Mouse (Mus musculus): Measurements from ENCODE around the gene Pate4. TPM values are rescaled to one million over a fixed set of nuclear protein-coding genes. Genes with fewer than 3 reads are reported as not detected.

The Pate4 gene
- polyA plus RNA-seq, 1 experiment from 2014 or later = not detected

- 3% methylated on average over 2 of the region's 2 CpGs for WGBS
- no peaks in the 10 kb centered on the region for H3K36me3 ChIP-seq (ENCODE audit: control insufficient read depth, insufficient read depth)
- no peaks in the 10 kb centered on the region for H3K9me3 ChIP-seq (ENCODE audit: control insufficient read depth)
- H3K27me3 ChIP-seq (replicated peaks; ENCODE audit: control insufficient read depth, insufficient read depth, low read length) = no peaks in the 10 kb centered on the region
- no peak overlapping the region for H3K4me2 ChIP-seq (replicated peaks; ENCODE audit: low read depth)
- no peak for ATAC-seq
- H3K4me1 ChIP-seq (replicated peaks; ENCODE audit: control insufficient read depth, insufficient read depth, low read length) = no peaks in the 10 kb centered on the region
- H3K27ac ChIP-seq (ENCODE audit: low read depth, low read length) = no peak overlapping the region
- H3K4me3 ChIP-seq (ENCODE audit: low read depth, low read length) = no peak overlapping the region
- TF ChIP-seq CTCF (IDR thresholded peaks at IDR 0.05; ENCODE audit: low read depth) = peak; percentile 73
- H3K9ac ChIP-seq (ENCODE audit: low read depth, low read length) = no peak overlapping the region
These were observed 18.8 kb downstream of the Pate4 start for GRCm38 (mm10) chr9:35592903-35593302.

DNA sequence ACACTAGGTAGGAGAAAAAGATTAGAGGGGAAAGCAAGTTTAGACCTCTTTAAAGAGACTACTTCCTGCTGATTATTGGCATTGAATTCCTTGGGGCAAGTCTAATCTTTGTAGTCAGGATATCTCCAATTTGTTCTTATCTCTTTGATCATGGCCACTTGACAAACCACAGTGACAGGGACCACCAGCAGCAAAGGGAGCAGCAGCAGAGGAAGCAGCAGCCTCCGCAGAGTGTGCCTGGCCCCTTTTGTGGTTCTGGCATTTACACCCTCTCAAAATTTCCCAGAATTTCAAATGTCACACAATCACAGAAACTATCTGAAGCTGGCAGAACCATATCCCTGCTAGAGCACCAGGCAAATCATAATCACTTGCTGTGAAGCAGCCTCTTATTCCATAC lies 24.1 kb downstream of the Pate4 start:
- Histone ChIP-seq H3K27me3 (replicated peaks; ENCODE audit: control insufficient read depth, insufficient read depth, low read length) (no peaks in the 10 kb centered on the region), H3K27ac (ENCODE audit: low read depth, low read length) (no peak overlapping the region), H3K4me1 (replicated peaks; ENCODE audit: control insufficient read depth, insufficient read depth, low read length) (no peaks in the 10 kb centered on the region), H3K9ac (ENCODE audit: low read depth, low read length) (no peak overlapping the region), H3K9me3 (ENCODE audit: control insufficient read depth) (no peaks in the 10 kb centered on the region), H3K4me2 (replicated peaks; ENCODE audit: low read depth) (no peak overlapping the region), H3K4me3 (ENCODE audit: low read depth, low read length) (no peak overlapping the region), H3K36me3 (ENCODE audit: control insufficient read depth, insufficient read depth) (no peaks in the 10 kb centered on the region)
- ATAC-seq = no peak
- TF ChIP-seq CTCF (IDR thresholded peaks at IDR 0.05; ENCODE audit: low read depth) = no peak
- 42% methylated on average over 1 of the region's 1 CpGs for WGBS

DNA sequence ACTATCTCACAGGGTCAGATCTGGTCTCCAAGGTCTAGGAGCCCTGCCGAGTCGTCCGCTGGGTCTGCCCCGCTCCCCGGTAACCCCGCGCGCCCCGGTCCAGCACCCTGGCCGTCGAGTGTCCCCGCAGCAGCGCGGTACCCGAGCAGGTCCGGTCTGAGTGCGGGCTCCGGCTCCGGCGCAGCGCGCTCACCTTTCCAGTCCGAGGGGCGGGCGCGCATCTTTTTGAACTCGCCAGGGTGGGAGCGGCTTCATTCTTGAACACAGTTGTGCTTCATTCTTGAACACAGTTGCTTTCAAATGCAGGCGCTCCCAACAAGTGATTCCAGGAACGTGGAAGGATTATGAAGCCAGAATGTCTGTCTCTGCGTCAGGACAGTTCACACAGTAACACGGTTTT lies 37.3 kb downstream of the Pate4 start:
- 6% methylated on average over 32 of the region's 32 CpGs for WGBS
- H3K9ac ChIP-seq (ENCODE audit: low read depth, low read length) = no peak overlapping the region
- H3K4me2 ChIP-seq (replicated peaks; ENCODE audit: low read depth) = peak overlapping the region; percentile 40; the same call in 1 of the 2 replicates
- no peaks in the 10 kb centered on the region for H3K9me3 ChIP-seq (ENCODE audit: control insufficient read depth)
- ATAC-seq = no peak
- TF ChIP-seq CTCF (IDR thresholded peaks at IDR 0.05; ENCODE audit: low read depth) = no peak
- H3K4me3 ChIP-seq (ENCODE audit: low read depth, low read length) = 0 out of 2 replicates have a peak overlapping the region, but pooled peaks have one; percentile 17
- H3K4me1 ChIP-seq (replicated peaks; ENCODE audit: control insufficient read depth, insufficient read depth, low read length) = 0 out of 2 replicates have a peak, but pooled peaks cover 3% of the 10 kb centered on the region
- H3K36me3 ChIP-seq (ENCODE audit: control insufficient read depth, insufficient read depth) = no peaks in the 10 kb centered on the region
- no peak overlapping the region for H3K27ac ChIP-seq (ENCODE audit: low read depth, low read length)
- H3K27me3 ChIP-seq (replicated peaks; ENCODE audit: control insufficient read depth, insufficient read depth, low read length) = peaks cover 10% of the 10 kb centered on the region; the same call in 1 of the 2 replicates

- H3K4me2 ChIP-seq (replicated peaks; ENCODE audit: low read depth) = peak overlapping the region; percentile 70
- no peak overlapping the region for H3K27ac ChIP-seq (ENCODE audit: low read depth, low read length)
- peaks cover 10% of the 10 kb centered on the region; the same call in 1 of the 2 replicates for H3K27me3 ChIP-seq (replicated peaks; ENCODE audit: control insufficient read depth, insufficient read depth, low read length)
- no peaks in the 10 kb centered on the region for H3K9me3 ChIP-seq (ENCODE audit: control insufficient read depth)
- 8% methylated on average over 5 of the region's 5 CpGs for whole genome bisulfite sequencing
- H3K36me3 ChIP-seq (ENCODE audit: control insufficient read depth, insufficient read depth) = peaks cover 6% of the 10 kb centered on the region; the same call in 1 of the 2 replicates
- no peak overlapping the region for H3K9ac ChIP-seq (ENCODE audit: low read depth, low read length)
- TF ChIP-seq CTCF (IDR thresholded peaks at IDR 0.05; ENCODE audit: low read depth) = no peak
- peak overlapping the region; percentile 75 for H3K4me3 ChIP-seq (ENCODE audit: low read depth, low read length)
- H3K4me1 ChIP-seq (replicated peaks; ENCODE audit: control insufficient read depth, insufficient read depth, low read length) = 0 out of 2 replicates have a peak, but pooled peaks cover 3% of the 10 kb centered on the region
- no peak for ATAC-seq
These were observed 41.1 kb downstream of the Pate4 start for GRCm38 (mm10) chr9:35570663-35571062.

- Histone ChIP-seq H3K36me3 (ENCODE audit: control insufficient read depth, insufficient read depth) (peaks cover 11% of the 10 kb centered on the region; the same call in 1 of the 2 replicates), H3K27me3 (replicated peaks; ENCODE audit: control insufficient read depth, insufficient read depth, low read length) (peaks cover 10% of the 10 kb centered on the region; the same call in 1 of the 2 replicates), H3K4me2 (replicated peaks; ENCODE audit: low read depth) (peak within 1 kb of the TSS; percentile 70), H3K9ac (ENCODE audit: low read depth, low read length) (peak within 1 kb of the TSS; percentile 52), H3K27ac (ENCODE audit: low read depth, low read length) (peak within 1 kb of the TSS; percentile 41; the same call in 1 of the 2 replicates), H3K9me3 (ENCODE audit: control insufficient read depth) (no peaks in the 10 kb centered on the region), H3K4me1 (replicated peaks; ENCODE audit: control insufficient read depth, insufficient read depth, low read length) (0 out of 2 replicates have a peak, but pooled peaks cover 3% of the 10 kb centered on the region), H3K4me3 (ENCODE audit: low read depth, low read length) (peak within 1 kb of the TSS; percentile 75)
- WGBS = under 1% methylated on average over 86 of the region's 86 CpGs
- ATAC-seq = peak; percentile 99
- peak; percentile 59 for TF ChIP-seq CTCF (IDR thresholded peaks at IDR 0.05; ENCODE audit: low read depth)
These were observed 41.9 kb downstream of the Pate4 start, which contains the start of the genes Pate2 and Hyls1 for GRCm38 (mm10) chr9:35569571-35570534. Gene Pate2, plus strand, starts transcription at chr9:35570284. Gene Hyls1, minus strand, starts transcription at chr9:35570398.

DNA sequence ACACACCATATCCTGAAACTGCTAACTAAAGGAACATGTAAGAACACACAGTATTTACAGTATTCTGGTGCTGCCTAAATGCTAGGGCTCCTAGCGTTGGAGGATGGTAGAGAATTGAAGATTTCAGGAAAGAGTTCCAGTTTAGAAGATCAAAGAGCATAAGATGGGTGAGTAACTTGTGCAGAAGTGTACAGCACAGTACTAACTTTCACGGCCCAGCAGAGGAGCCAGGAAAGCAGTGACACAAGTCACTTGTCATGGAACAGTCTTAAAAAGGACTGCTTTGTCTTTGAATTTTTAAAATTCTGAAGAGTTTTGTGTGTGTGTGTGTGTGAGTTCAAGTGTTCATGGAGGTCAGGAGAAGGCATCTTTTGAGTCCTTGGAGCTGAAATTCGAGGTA lies 43.7 kb downstream of the Pate4 start:
- H3K27me3 ChIP-seq (replicated peaks; ENCODE audit: control insufficient read depth, insufficient read depth, low read length) = no peaks in the 10 kb centered on the region
- no peak overlapping the region for H3K27ac ChIP-seq (ENCODE audit: low read depth, low read length)
- ATAC-seq = no peak
- H3K4me1 ChIP-seq (replicated peaks; ENCODE audit: control insufficient read depth, insufficient read depth, low read length) = no peaks in the 10 kb centered on the region
- no peak overlapping the region for H3K9ac ChIP-seq (ENCODE audit: low read depth, low read length)
- no peaks in the 10 kb centered on the region for H3K9me3 ChIP-seq (ENCODE audit: control insufficient read depth)
- 86% methylated on average over 3 of the region's 3 CpGs for WGBS
- H3K36me3 ChIP-seq (ENCODE audit: control insufficient read depth, insufficient read depth) = peaks cover 12% of the 10 kb centered on the region; the same call in 1 of the 2 replicates
- no peak overlapping the region for H3K4me3 ChIP-seq (ENCODE audit: low read depth, low read length)
- no peak for TF ChIP-seq CTCF (IDR thresholded peaks at IDR 0.05; ENCODE audit: low read depth)
- no peak overlapping the region for H3K4me2 ChIP-seq (replicated peaks; ENCODE audit: low read depth)
